Mouse (Mus musculus): Measurements from ENCODE around the gene Gripap1. TPM values are rescaled to one million over a fixed set of nuclear protein-coding genes. Genes with fewer than 3 reads are reported as not detected.

Gene Gripap1
- polyA plus RNA-seq, 1 experiment from 2014 or later = 47.5 TPM

DNA sequence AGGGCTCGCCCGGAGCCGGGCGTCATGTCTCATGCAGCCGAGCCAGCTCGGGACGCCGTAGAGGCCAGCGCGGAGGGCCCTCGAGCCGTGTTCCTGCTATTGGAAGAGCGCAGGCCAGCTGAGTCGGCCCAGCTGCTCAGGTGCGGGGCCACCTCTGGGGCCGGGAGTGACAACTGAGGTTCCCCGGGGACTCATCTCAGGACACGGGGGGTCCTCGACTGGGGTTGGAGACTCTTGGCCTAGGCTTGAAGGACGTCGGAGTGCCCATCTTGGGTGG, 26.7 kb upstream of the Gripap1 start:
- Histone ChIP-seq H3K27ac (ENCODE audit: low read length) (peak overlapping the region; percentile 44), H3K4me1 (ENCODE audit: insufficient read depth, low read length) (peaks cover 22% of the 10 kb centered on the region), H3K9me3 (ENCODE audit: low read length) (no peaks in the 10 kb centered on the region), H3K36me3 (ENCODE audit: insufficient read depth, low read length) (peaks cover 11% of the 10 kb centered on the region; the same call in 1 of the 2 replicates), H3K9ac (replicated peaks; ENCODE audit: low read length) (peak overlapping the region; percentile 70), H3K27me3 (ENCODE audit: insufficient read depth, low read length) (no peaks in the 10 kb centered on the region), H3K4me3 (ENCODE audit: low read length) (peak overlapping the region; percentile 67), H3K4me2 (replicated peaks; ENCODE audit: low read depth, low read length) (peak overlapping the region; percentile 63)
- WGBS = 17% methylated on average over 21 of the region's 21 CpGs
- peak; percentile 13; the same call in 1 of the 2 replicates for ATAC-seq (ENCODE audit: low FRiP score, low TSS enrichment)

DNA sequence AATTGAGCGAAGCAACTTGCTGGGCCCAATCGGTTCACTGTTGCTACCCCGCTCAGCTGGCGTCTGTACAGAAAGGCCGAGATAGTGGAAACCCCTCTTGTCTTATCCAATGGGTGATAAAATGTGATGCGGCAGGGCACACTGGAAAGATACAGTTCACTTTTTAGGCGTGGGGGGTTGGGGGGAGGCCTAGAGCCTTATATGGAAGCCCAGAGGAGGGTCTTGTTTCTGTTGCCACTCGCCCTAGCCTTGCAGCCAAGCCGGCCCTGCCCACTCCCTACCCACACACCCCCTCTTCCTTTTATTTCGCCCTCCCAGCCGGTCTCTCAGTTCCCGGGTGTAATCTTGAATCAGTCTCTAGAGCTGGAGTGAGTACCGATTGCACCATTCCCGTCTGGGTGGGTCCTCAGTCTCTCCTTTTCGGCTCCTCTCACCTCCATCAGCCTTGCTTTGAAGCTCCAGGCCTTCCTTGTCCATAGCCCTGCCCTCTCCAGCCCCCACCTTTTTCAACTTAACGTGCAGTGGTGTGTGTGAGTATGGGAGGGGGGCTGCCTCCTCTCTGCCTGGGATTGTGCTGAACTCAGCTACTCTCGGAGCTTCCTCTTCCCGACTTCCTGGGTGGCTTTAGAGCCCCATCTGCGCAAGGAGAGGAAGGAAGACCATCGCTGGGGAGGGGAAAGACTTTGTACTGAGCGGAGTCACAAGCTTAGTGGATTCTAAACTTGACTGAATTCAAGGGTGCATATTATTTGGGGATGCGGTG, 25.8 kb upstream of the Gripap1 start:
- Histone ChIP-seq H3K4me1 (ENCODE audit: insufficient read depth, low read length) (peaks cover 22% of the 10 kb centered on the region), H3K9me3 (ENCODE audit: low read length) (no peaks in the 10 kb centered on the region), H3K4me3 (ENCODE audit: low read length) (peak overlapping the region; percentile 67), H3K36me3 (ENCODE audit: insufficient read depth, low read length) (peaks cover 19% of the 10 kb centered on the region; the same call in 1 of the 2 replicates), H3K27me3 (ENCODE audit: insufficient read depth, low read length) (no peaks in the 10 kb centered on the region), H3K4me2 (replicated peaks; ENCODE audit: low read depth, low read length) (peak overlapping the region; percentile 63), H3K27ac (ENCODE audit: low read length) (peak overlapping the region; percentile 56), H3K9ac (replicated peaks; ENCODE audit: low read length) (peak overlapping the region; percentile 70)
- peak; percentile 5; the same call in 1 of the 2 replicates for ATAC-seq (ENCODE audit: low FRiP score, low TSS enrichment)
- 23% methylated on average over 21 of the region's 22 CpGs for WGBS

DNA sequence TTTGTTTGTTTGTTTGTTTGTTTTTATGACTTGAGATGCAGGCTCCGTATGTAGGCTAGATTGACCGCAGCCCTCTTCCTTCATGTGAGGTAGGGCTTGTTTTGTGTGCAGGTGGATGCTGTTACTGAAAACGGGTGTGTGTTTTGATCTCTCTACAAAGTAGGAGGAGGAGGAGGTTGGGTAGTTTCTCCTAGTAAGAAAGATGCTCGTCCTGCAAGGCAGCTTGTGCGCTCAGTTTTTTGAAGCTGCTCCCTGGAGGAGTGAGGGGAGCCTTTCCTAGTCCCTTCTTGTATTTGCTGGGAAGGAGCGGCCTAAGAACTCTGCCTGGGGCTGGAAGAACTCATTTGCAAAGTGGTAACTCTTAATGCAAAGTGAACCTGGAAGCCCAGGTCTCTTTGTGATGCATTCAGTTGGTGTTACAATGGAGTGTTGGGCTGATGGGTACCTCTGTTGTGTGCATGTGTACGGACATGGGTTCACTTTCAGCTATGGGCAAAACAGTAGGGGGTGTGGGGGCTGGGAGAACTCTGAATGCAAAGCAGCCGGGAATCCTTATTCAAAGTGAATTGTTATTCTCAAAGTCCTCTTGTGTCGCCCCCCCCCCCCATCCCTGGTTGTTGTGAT, 24.8 kb upstream of the Gripap1 start:
- WGBS = 26% methylated on average over 9 of the region's 9 CpGs
- no peak for ATAC-seq (ENCODE audit: low FRiP score, low TSS enrichment)
- H3K9ac ChIP-seq (replicated peaks; ENCODE audit: low read length) = peak overlapping the region; percentile 70

DNA sequence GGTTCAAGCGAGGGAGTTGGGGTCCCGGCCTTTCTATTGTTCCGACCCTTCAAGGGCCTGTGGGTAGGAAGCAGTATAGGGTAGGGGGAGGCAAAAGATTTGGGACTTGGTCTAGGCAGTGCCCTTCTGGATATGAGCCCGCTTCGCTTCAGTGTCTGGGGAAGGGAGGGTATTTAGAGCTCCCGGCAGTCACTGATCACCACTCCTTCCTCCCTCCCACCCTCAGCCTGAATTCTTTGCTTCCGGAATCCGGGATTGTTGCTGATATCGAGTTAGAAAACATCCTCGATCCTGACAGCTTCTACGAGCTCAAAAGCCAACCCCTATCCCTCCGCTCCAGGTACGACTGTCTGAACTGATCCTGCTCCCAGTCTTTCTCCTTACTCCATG, 24.3 kb upstream of the Gripap1 start:
- H3K4me2 ChIP-seq (replicated peaks; ENCODE audit: low read depth, low read length) = peak overlapping the region; percentile 63
- WGBS = 25% methylated on average over 13 of the region's 13 CpGs
- peak overlapping the region; percentile 36; the same call in 1 of the 2 replicates for H3K27ac ChIP-seq (ENCODE audit: low read length)
- peak overlapping the region; percentile 38; the same call in 1 of the 2 replicates for H3K9ac ChIP-seq (replicated peaks; ENCODE audit: low read length)
- ATAC-seq (ENCODE audit: low FRiP score, low TSS enrichment) = no peak
- H3K9me3 ChIP-seq (ENCODE audit: low read length) = no peaks in the 10 kb centered on the region
- H3K4me1 ChIP-seq (ENCODE audit: insufficient read depth, low read length) = peaks cover 22% of the 10 kb centered on the region
- no peaks in the 10 kb centered on the region for H3K27me3 ChIP-seq (ENCODE audit: insufficient read depth, low read length)
- peak overlapping the region; percentile 67 for H3K4me3 ChIP-seq (ENCODE audit: low read length)
- peaks cover 19% of the 10 kb centered on the region; the same call in 1 of the 2 replicates for H3K36me3 ChIP-seq (ENCODE audit: insufficient read depth, low read length)

More for the DNA sequence above, 24.8 kb upstream of the Gripap1 start:
- H3K4me3 ChIP-seq (ENCODE audit: low read length) = peak overlapping the region; percentile 67
- no peaks in the 10 kb centered on the region for H3K9me3 ChIP-seq (ENCODE audit: low read length)
- peaks cover 19% of the 10 kb centered on the region; the same call in 1 of the 2 replicates for H3K36me3 ChIP-seq (ENCODE audit: insufficient read depth, low read length)
- peak overlapping the region; percentile 63 for H3K4me2 ChIP-seq (replicated peaks; ENCODE audit: low read depth, low read length)
- peak overlapping the region; percentile 18; the same call in 1 of the 2 replicates for H3K27ac ChIP-seq (ENCODE audit: low read length)
- no peaks in the 10 kb centered on the region for H3K27me3 ChIP-seq (ENCODE audit: insufficient read depth, low read length)
- H3K4me1 ChIP-seq (ENCODE audit: insufficient read depth, low read length) = peaks cover 22% of the 10 kb centered on the region

DNA sequence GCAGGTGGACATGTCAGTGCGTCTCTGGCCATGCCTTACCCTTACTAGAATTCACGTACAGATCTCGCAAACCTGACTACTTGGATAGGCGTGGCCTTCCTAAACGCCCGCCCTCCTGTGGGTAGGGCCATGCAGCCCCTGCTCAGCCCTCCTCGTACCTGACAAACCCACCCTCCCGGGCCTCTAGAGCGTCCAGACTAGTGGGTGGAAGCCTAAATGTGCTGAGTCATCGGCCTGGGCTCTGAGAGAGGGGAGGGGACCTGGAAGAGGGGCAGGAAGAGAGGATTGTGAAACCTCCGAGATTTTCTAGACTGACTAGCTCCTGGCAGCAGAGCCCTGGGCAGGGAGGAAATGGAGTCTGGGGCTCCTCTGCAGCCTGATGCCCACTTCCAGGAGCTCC, 23.8 kb upstream of the Gripap1 start:
- no peaks in the 10 kb centered on the region for H3K9me3 ChIP-seq (ENCODE audit: low read length)
- WGBS = 18% methylated on average over 11 of the region's 11 CpGs
- peaks cover 21% of the 10 kb centered on the region; the same call in 1 of the 2 replicates for H3K36me3 ChIP-seq (ENCODE audit: insufficient read depth, low read length)
- peak overlapping the region; percentile 38; the same call in 1 of the 2 replicates for H3K9ac ChIP-seq (replicated peaks; ENCODE audit: low read length)
- no peaks in the 10 kb centered on the region for H3K27me3 ChIP-seq (ENCODE audit: insufficient read depth, low read length)
- H3K4me3 ChIP-seq (ENCODE audit: low read length) = peak overlapping the region; percentile 67
- H3K4me2 ChIP-seq (replicated peaks; ENCODE audit: low read depth, low read length) = peak overlapping the region; percentile 63
- ATAC-seq (ENCODE audit: low FRiP score, low TSS enrichment) = peak; percentile 65
- peaks cover 22% of the 10 kb centered on the region for H3K4me1 ChIP-seq (ENCODE audit: insufficient read depth, low read length)
- H3K27ac ChIP-seq (ENCODE audit: low read length) = peak overlapping the region; percentile 36; the same call in 1 of the 2 replicates

DNA sequence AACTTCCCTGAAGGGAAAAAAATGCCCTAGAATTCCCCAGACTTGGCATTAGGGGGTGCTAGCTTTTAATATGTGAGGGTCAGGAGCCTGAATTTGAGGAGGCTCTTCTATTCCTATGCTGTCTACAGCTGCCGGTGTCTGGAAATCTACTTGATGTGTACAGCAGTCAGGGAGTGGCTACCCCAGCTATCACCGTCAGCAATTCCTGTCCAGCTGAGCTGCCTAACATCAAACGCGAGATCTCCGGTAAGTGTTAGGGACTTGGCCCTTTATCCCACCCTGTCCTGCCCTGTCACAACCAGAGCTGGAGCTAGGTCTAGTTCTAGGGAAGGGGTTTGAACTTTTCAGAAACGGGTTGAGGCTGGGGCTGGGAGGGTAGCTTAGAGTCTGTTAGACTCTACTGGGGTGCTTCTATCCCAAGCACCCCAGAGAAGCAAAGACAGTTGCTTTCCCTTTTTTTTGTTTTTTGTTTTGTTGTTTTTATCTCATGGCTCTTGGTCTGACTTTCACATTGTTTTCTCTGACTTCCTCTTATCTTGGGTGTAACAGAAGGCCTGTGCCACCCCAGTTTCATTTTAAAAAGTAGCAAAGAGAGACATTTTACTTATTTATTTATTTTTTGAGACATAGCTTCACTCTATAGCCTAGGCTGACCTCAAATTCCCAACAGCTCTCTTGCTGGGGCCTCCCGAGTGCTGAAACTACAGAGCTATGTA, 20.1 kb upstream of the Gripap1 start:
- H3K27ac ChIP-seq (ENCODE audit: low read length) = no peak overlapping the region
- WGBS = 92% methylated on average over 7 of the region's 7 CpGs
- peaks cover 16% of the 10 kb centered on the region for H3K4me1 ChIP-seq (ENCODE audit: insufficient read depth, low read length)
- no peak overlapping the region for H3K4me3 ChIP-seq (ENCODE audit: low read length)
- no peaks in the 10 kb centered on the region for H3K27me3 ChIP-seq (ENCODE audit: insufficient read depth, low read length)
- no peak overlapping the region for H3K9ac ChIP-seq (replicated peaks; ENCODE audit: low read length)
- H3K9me3 ChIP-seq (ENCODE audit: low read length) = no peaks in the 10 kb centered on the region
- ATAC-seq (ENCODE audit: low FRiP score, low TSS enrichment) = no peak
- no peak overlapping the region for H3K4me2 ChIP-seq (replicated peaks; ENCODE audit: low read depth, low read length)
- peaks cover 38% of the 10 kb centered on the region for H3K36me3 ChIP-seq (ENCODE audit: insufficient read depth, low read length)

DNA sequence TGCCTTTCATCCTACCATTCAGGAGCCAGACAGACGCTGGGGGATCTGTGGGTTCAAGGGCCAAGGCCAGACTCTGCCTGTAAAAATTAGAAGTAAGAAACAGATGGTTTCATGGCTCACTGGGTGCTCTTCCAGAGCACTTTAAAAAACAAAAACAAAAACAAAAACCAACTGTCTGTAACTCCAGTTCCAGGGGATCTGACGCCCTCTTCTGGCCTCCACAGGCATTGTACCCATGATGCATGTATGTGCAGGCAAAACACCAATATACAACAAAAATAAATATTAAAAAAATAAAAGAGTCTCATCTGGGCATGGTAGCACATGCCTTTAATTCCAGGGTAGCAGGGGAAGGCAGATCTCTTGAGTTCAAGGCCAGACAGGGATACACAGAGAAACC, 16.8 kb upstream of the Gripap1 start:
- Histone ChIP-seq H3K4me3 (ENCODE audit: low read length) (no peak overlapping the region), H3K36me3 (ENCODE audit: insufficient read depth, low read length) (peaks cover 28% of the 10 kb centered on the region)
- WGBS = 52% methylated on average over 2 of the region's 2 CpGs

DNA sequence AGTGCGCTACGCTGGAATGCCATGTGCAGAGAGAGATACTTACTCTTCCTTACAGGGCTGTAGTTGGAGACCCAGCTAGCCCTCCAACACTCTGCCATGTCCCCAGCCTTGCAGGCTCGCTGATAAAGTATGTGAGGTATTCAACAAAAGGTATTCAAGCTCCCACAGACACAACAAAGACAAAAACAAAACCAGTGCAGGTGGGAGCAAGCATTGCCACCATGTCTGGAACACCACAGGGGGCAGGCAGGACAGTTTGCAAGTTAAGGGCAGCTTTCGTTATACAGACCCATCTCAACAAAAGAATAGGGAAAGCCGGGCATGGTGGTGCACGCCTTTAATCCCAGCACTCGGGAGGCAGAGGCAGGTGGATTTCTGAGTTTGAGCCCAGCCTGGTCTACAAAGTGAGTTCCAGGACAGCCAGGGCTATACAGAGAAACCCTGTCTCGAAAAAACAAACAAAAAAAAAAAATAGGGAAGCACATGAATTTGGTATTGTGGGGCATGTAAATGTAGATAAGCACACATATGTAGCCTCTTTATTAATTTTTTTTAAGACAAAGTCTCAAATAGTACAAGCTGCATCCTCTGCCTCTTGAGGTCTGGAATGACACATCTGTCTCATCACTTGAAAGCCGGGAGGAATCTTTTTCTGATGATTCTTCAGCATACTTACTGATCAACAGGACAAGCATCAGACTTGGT, 13.9 kb upstream of the Gripap1 start:
- no peak for ATAC-seq (ENCODE audit: low FRiP score, low TSS enrichment)
- Histone ChIP-seq H3K36me3 (ENCODE audit: insufficient read depth, low read length) (peaks cover 18% of the 10 kb centered on the region), H3K4me3 (ENCODE audit: low read length) (no peak overlapping the region), H3K9me3 (ENCODE audit: low read length) (no peaks in the 10 kb centered on the region), H3K4me2 (replicated peaks; ENCODE audit: low read depth, low read length) (no peak overlapping the region), H3K4me1 (ENCODE audit: insufficient read depth, low read length) (no peaks in the 10 kb centered on the region), H3K9ac (replicated peaks; ENCODE audit: low read length) (no peak overlapping the region), H3K27ac (ENCODE audit: low read length) (no peak overlapping the region), H3K27me3 (ENCODE audit: insufficient read depth, low read length) (no peaks in the 10 kb centered on the region)
- 74% methylated on average over 9 of the region's 9 CpGs for WGBS

More for the DNA sequence above, 16.8 kb upstream of the Gripap1 start:
- Histone ChIP-seq H3K9me3 (ENCODE audit: low read length) (no peaks in the 10 kb centered on the region), H3K27ac (ENCODE audit: low read length) (no peak overlapping the region), H3K4me2 (replicated peaks; ENCODE audit: low read depth, low read length) (no peak overlapping the region), H3K4me1 (ENCODE audit: insufficient read depth, low read length) (no peaks in the 10 kb centered on the region), H3K9ac (replicated peaks; ENCODE audit: low read length) (no peak overlapping the region), H3K27me3 (ENCODE audit: insufficient read depth, low read length) (no peaks in the 10 kb centered on the region)
- no peak for ATAC-seq (ENCODE audit: low FRiP score, low TSS enrichment)

DNA sequence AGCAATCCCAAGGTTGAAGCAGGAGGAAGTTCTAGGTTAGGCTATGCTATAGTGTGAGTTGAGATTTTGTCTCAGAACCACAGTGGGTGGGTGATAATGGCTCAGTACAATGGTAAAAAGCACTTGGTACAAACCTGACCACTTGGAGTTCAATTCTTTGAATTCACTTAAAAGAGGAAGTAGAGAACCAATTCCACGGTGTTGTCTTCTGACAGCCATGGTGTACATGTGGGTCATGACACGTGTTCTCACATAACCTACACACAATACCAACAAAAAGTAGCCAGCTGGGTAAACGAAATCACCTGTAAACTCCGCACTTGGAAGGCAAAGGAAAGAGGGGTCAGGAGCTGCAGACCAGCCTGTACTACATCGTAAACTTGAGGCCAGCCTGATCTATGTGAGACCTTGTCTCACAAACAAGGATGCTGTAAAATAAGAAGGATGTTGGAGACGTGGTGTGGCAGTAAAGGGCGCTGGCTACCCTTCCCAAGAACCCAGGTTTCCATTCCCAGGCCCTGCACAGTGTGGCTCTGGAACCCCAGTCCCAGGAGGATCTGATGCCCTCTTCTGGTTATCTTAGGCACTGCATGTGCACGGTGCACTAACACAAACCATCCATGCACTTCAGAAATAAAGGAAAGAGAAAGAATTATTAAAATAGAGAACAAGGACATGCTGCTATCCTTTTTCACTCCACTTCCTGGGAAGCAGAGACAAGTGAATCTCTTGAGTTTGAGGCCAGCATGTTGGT, 13.1 kb upstream of the Gripap1 start:
- Histone ChIP-seq H3K4me3 (ENCODE audit: low read length) (no peak overlapping the region), H3K4me1 (ENCODE audit: insufficient read depth, low read length) (no peaks in the 10 kb centered on the region), H3K36me3 (ENCODE audit: insufficient read depth, low read length) (peaks cover 14% of the 10 kb centered on the region; the same call in 1 of the 2 replicates), H3K9ac (replicated peaks; ENCODE audit: low read length) (no peak overlapping the region), H3K27me3 (ENCODE audit: insufficient read depth, low read length) (no peaks in the 10 kb centered on the region), H3K27ac (ENCODE audit: low read length) (no peak overlapping the region), H3K4me2 (replicated peaks; ENCODE audit: low read depth, low read length) (no peak overlapping the region), H3K9me3 (ENCODE audit: low read length) (no peaks in the 10 kb centered on the region)
- 48% methylated on average over 8 of the region's 8 CpGs for WGBS
- ATAC-seq (ENCODE audit: low FRiP score, low TSS enrichment) = peak; percentile 71; the same call in 1 of the 2 replicates
